Mouse (Mus musculus) limb, embryonic 13.5 days (tissue): ENCODE measurements around the gene Itgb6. TPM values are rescaled to one million over a fixed set of nuclear protein-coding genes. Genes with fewer than 3 reads are reported as not detected.

Source experiments
- ATAC-seq: fragments of 200-750 bp; cut with Nextera tagmentation; 2 replicates; pipeline ENCODE4 v1.8.0; 2017; ENCODE audit warnings: low read depth, moderate number of reproducible peaks, moderate TSS enrichment; ENCODE audit not compliant: low FRiP score
- H3K27ac ChIP-seq: fragments of 300-500 bp; sonication (generic); 2 replicates; pipeline ENCODE4 v1.5.1; 2015; ENCODE audit warnings: inconsistent platforms, mild to moderate bottlenecking, moderate library complexity
- H3K27me3 ChIP-seq: fragments of 300-500 bp; sonication (generic); 2 replicates; pipeline ENCODE4 v1.6.1; 2015; ENCODE audit warnings: mild to moderate bottlenecking, inconsistent platforms
- H3K36me3 ChIP-seq: fragments of 300-500 bp; sonication (generic); 2 replicates; pipeline ENCODE4 v1.6.1; 2015; ENCODE audit warnings: inconsistent platforms, mild to moderate bottlenecking, moderate library complexity
- H3K4me1 ChIP-seq: fragments of 300-500 bp; sonication (generic); 2 replicates; pipeline ENCODE4 v1.6.1; 2015; ENCODE audit warnings: inconsistent platforms
- H3K4me2 ChIP-seq: fragments of 300-500 bp; sonication (generic); replicated peaks from 2 replicates; pipeline ENCODE4 v1.6.1; 2015; ENCODE audit warnings: inconsistent platforms, mild to moderate bottlenecking, moderate library complexity
- H3K4me3 ChIP-seq: fragments of 300-500 bp; sonication (generic); 2 replicates; pipeline ENCODE4 v1.5.1; 2015; ENCODE audit warnings: moderate library complexity, mild to moderate bottlenecking, inconsistent platforms
- H3K9ac ChIP-seq: fragments of 300-500 bp; sonication (generic); 2 replicates; pipeline ENCODE4 v1.6.1; 2015; ENCODE audit warnings: mild to moderate bottlenecking, inconsistent platforms
- H3K9me3 ChIP-seq: fragments of 300-500 bp; sonication (generic); 2 replicates; pipeline ENCODE4 v1.6.1; 2016; ENCODE audit warnings: inconsistent platforms
- WGBS: fragments of 180-500 bp; shearing (Covaris S2); methylation state at CpG from one replicate; pipeline ENCODE4 v1.1.7; 2015; 5-methylcytosine and 5-hydroxymethylcytosine counted together
- polyA plus RNA-seq: library from polyadenylated mRNA; unstranded; fragments of >200 nt; fragmentation: Nextera tagmentation; extraction: Ambion mirVana; gene quantifications from 2 replicates; pipeline ENCODE4 v1.2.1, GENCODE M21; 2015

Itgb6 gene
- polyA plus RNA-seq, 1 experiment from 2014 or later: 3.1 TPM

- Histone ChIP-seq H3K4me2 (no peak overlapping the region), H3K36me3 (no peaks in the 10 kb centered on the region), H3K9ac (no peak overlapping the region), H3K9me3 (no peaks in the 10 kb centered on the region), H3K27ac (no peak overlapping the region), H3K4me1 (peaks cover 38% of the 10 kb centered on the region), H3K27me3 (peaks cover 4% of the 10 kb centered on the region; the same call in 1 of the 2 replicates), H3K4me3 (no peak overlapping the region)
- 96% methylated on average over 6 of the region's 6 CpGs for WGBS
- no peak for ATAC-seq
These were observed 25.9 kb downstream of the Itgb6 start for GRCm38 (mm10) chr2:60696559-60696958.

GRCm38 (mm10) chr2:60695706-60696105, 26.7 kb downstream of the Itgb6 start:
- H3K27me3 ChIP-seq: peaks cover 4% of the 10 kb centered on the region; the same call in 1 of the 2 replicates
- WGBS: 14% methylated on average over 8 of the region's 8 CpGs

GRCm38 (mm10) chr2:60694563-60694962, 27.9 kb downstream of the Itgb6 start:
- 84% methylated on average over 8 of the region's 8 CpGs for WGBS
- Histone ChIP-seq H3K4me1 (peaks cover 38% of the 10 kb centered on the region), H3K9ac (no peak overlapping the region), H3K4me2 (no peak overlapping the region), H3K4me3 (no peak overlapping the region), H3K27me3 (peaks cover 4% of the 10 kb centered on the region; the same call in 1 of the 2 replicates), H3K27ac (no peak overlapping the region), H3K9me3 (no peaks in the 10 kb centered on the region), H3K36me3 (no peaks in the 10 kb centered on the region)
- no peak for ATAC-seq

More at GRCm38 (mm10) chr2:60695706-60696105, 26.7 kb downstream of the Itgb6 start:
- Histone ChIP-seq H3K27ac (no peak overlapping the region), H3K4me2 (no peak overlapping the region), H3K4me3 (no peak overlapping the region), H3K9me3 (no peaks in the 10 kb centered on the region), H3K9ac (no peak overlapping the region), H3K36me3 (no peaks in the 10 kb centered on the region), H3K4me1 (peaks cover 38% of the 10 kb centered on the region)
- ATAC-seq: no peak

GRCm38 (mm10) chr2:60692239-60692638, 30.2 kb downstream of the Itgb6 start:
- no peak for ATAC-seq
- H3K4me2 ChIP-seq: no peak overlapping the region
- H3K4me1 ChIP-seq: peaks cover 29% of the 10 kb centered on the region
- no peak overlapping the region for H3K27ac ChIP-seq
- H3K27me3 ChIP-seq: peaks cover 10% of the 10 kb centered on the region
- no peaks in the 10 kb centered on the region for H3K36me3 ChIP-seq
- H3K9me3 ChIP-seq: no peaks in the 10 kb centered on the region
- H3K9ac ChIP-seq: no peak overlapping the region
- no peak overlapping the region for H3K4me3 ChIP-seq
- WGBS: 56% methylated on average over 5 of the region's 5 CpGs

GRCm38 (mm10) chr2:60690212-60690611, 32.2 kb downstream of the Itgb6 start:
- ATAC-seq: no peak
- peaks cover 10% of the 10 kb centered on the region for H3K27me3 ChIP-seq
- no peak overlapping the region for H3K4me2 ChIP-seq
- no peak overlapping the region for H3K27ac ChIP-seq
- no peak overlapping the region for H3K9ac ChIP-seq
- peaks cover 11% of the 10 kb centered on the region for H3K4me1 ChIP-seq
- H3K9me3 ChIP-seq: no peaks in the 10 kb centered on the region
- H3K36me3 ChIP-seq: no peaks in the 10 kb centered on the region
- 40% methylated on average over 1 of the region's 1 CpGs for WGBS
- no peak overlapping the region for H3K4me3 ChIP-seq

GRCm38 (mm10) chr2:60688944-60689615, 33.4 kb downstream of the Itgb6 start:
- Histone ChIP-seq H3K4me2 (no peak overlapping the region), H3K4me1 (peaks cover 6% of the 10 kb centered on the region), H3K9me3 (no peaks in the 10 kb centered on the region), H3K27me3 (peaks cover 7% of the 10 kb centered on the region; the same call in 1 of the 2 replicates), H3K4me3 (no peak overlapping the region), H3K27ac (no peak overlapping the region), H3K9ac (no peak overlapping the region), H3K36me3 (no peaks in the 10 kb centered on the region)
- 50% methylated on average over 14 of the region's 14 CpGs for WGBS
- peak; percentile 79 for ATAC-seq

- ATAC-seq: no peak
- no peaks in the 10 kb centered on the region for H3K9me3 ChIP-seq
- H3K27ac ChIP-seq: no peak overlapping the region
These were observed 34.3 kb downstream of the Itgb6 start for GRCm38 (mm10) chr2:60688150-60688549.

GRCm38 (mm10) chr2:60685973-60686372, 36.5 kb downstream of the Itgb6 start:
- no peak overlapping the region for H3K27ac ChIP-seq

More at GRCm38 (mm10) chr2:60688150-60688549, 34.3 kb downstream of the Itgb6 start:
- no peaks in the 10 kb centered on the region for H3K36me3 ChIP-seq
- peaks cover 6% of the 10 kb centered on the region; the same call in 1 of the 2 replicates for H3K4me1 ChIP-seq
- no peak overlapping the region for H3K9ac ChIP-seq
- no peak overlapping the region for H3K4me3 ChIP-seq
- H3K27me3 ChIP-seq: peaks cover 10% of the 10 kb centered on the region; the same call in 1 of the 2 replicates
- H3K4me2 ChIP-seq: no peak overlapping the region
- 89% methylated on average over 1 of the region's 1 CpGs for WGBS

GRCm38 (mm10) chr2:60684168-60684567, 38.3 kb downstream of the Itgb6 start:
- no peak overlapping the region for H3K9ac ChIP-seq
- H3K36me3 ChIP-seq: no peaks in the 10 kb centered on the region
- H3K4me1 ChIP-seq: peaks cover 4% of the 10 kb centered on the region; the same call in 1 of the 2 replicates
- 72% methylated on average over 3 of the region's 3 CpGs for WGBS
- H3K27ac ChIP-seq: no peak overlapping the region
- no peak overlapping the region for H3K4me2 ChIP-seq
- peaks cover 10% of the 10 kb centered on the region; the same call in 1 of the 2 replicates for H3K27me3 ChIP-seq
- H3K9me3 ChIP-seq: no peaks in the 10 kb centered on the region
- no peak overlapping the region for H3K4me3 ChIP-seq
- ATAC-seq: no peak

More at GRCm38 (mm10) chr2:60685973-60686372, 36.5 kb downstream of the Itgb6 start:
- no peak overlapping the region for H3K9ac ChIP-seq
- H3K4me2 ChIP-seq: no peak overlapping the region
- ATAC-seq: no peak
- peaks cover 6% of the 10 kb centered on the region; the same call in 1 of the 2 replicates for H3K4me1 ChIP-seq
- no peak overlapping the region for H3K4me3 ChIP-seq
- H3K36me3 ChIP-seq: no peaks in the 10 kb centered on the region
- H3K27me3 ChIP-seq: peaks cover 10% of the 10 kb centered on the region; the same call in 1 of the 2 replicates
- H3K9me3 ChIP-seq: no peaks in the 10 kb centered on the region

GRCm38 (mm10) chr2:60682554-60682953, 39.9 kb downstream of the Itgb6 start:
- Histone ChIP-seq H3K9ac (no peak overlapping the region), H3K27me3 (peaks cover 4% of the 10 kb centered on the region; the same call in 1 of the 2 replicates), H3K4me3 (no peak overlapping the region), H3K4me2 (no peak overlapping the region), H3K27ac (no peak overlapping the region), H3K4me1 (no peaks in the 10 kb centered on the region), H3K36me3 (no peaks in the 10 kb centered on the region), H3K9me3 (no peaks in the 10 kb centered on the region)
- ATAC-seq: no peak
- WGBS: 81% methylated on average over 2 of the region's 2 CpGs

GRCm38 (mm10) chr2:60674413-60674812, 48.0 kb downstream of the Itgb6 start:
- H3K27ac ChIP-seq: no peak overlapping the region
- H3K4me3 ChIP-seq: no peak overlapping the region
- H3K36me3 ChIP-seq: no peaks in the 10 kb centered on the region
- no peak for ATAC-seq
- peaks cover 10% of the 10 kb centered on the region; the same call in 1 of the 2 replicates for H3K4me1 ChIP-seq
- H3K27me3 ChIP-seq: no peaks in the 10 kb centered on the region
- no peaks in the 10 kb centered on the region for H3K9me3 ChIP-seq
- H3K4me2 ChIP-seq: no peak overlapping the region
- 47% methylated on average over 7 of the region's 7 CpGs for WGBS
- no peak overlapping the region for H3K9ac ChIP-seq

GRCm38 (mm10) chr2:60672973-60673954, 49.2 kb downstream of the Itgb6 start:
- Histone ChIP-seq H3K4me3 (no peak overlapping the region), H3K27me3 (no peaks in the 10 kb centered on the region), H3K9ac (no peak overlapping the region), H3K27ac (no peak overlapping the region), H3K9me3 (no peaks in the 10 kb centered on the region), H3K4me1 (peaks cover 10% of the 10 kb centered on the region; the same call in 1 of the 2 replicates), H3K4me2 (peak overlapping the region; percentile 27; the same call in 1 of the 2 replicates), H3K36me3 (no peaks in the 10 kb centered on the region)
- WGBS: 40% methylated on average over 17 of the region's 17 CpGs
- ATAC-seq: no peak
